Mouse (Mus musculus) bone marrow, adult 2 months (tissue): Measurements from ENCODE around the gene Rdh5. TPM values are rescaled to one million over a fixed set of nuclear protein-coding genes. Genes with fewer than 3 reads are reported as not detected.
A peak's percentile ranks its signal among the peaks of the same experiment; 100 is the strongest.

Experiments used
- H3K27ac ChIP-seq: fragments of 200-500 bp; 2 replicates; pipeline ENCODE4 v1.5.1; 2012; ENCODE audit warnings: low read depth, mild to moderate bottlenecking, control low read depth, inconsistent platforms, low read length; ENCODE audit not compliant: control insufficient read depth, poor library complexity, insufficient read depth
- H3K4me1 ChIP-seq: fragments of 200-500 bp; 2 replicates; pipeline ENCODE4 v1.6.1; 2011; ENCODE audit warnings: low read length; ENCODE audit not compliant: control insufficient read depth, insufficient read depth
- H3K4me3 ChIP-seq: fragments of 200-500 bp; replicated peaks from 2 replicates; pipeline ENCODE3; 2011; ENCODE audit warnings: mild to moderate bottlenecking, low read depth, low read length, control low read depth; ENCODE audit not compliant: control insufficient read depth
- CTCF ChIP-seq: fragments of 200-500 bp; IDR thresholded peaks from 2 replicates; pipeline ENCODE4 v1.5.1; 2011; ENCODE audit warnings: low read length, control low read depth; ENCODE audit not compliant: control insufficient read depth, insufficient read depth
- POLR2A ChIP-seq: fragments of 200-500 bp; IDR thresholded peaks from 2 replicates; pipeline ENCODE4 v1.6.1; 2011; ENCODE audit warnings: low read depth, mild to moderate bottlenecking, control low read depth, low read length, borderline replicate concordance; ENCODE audit not compliant: control insufficient read depth
- WGBS: fragments of 180-500 bp; shearing (Covaris S2); methylation state at CpG from one replicate; pipeline ENCODE4 v1.1.7; 2018; 5-methylcytosine and 5-hydroxymethylcytosine counted together
- polyA plus RNA-seq: library from polyadenylated mRNA; stranded (reverse); fragments of >200 nt; gene quantifications from 2 replicates; pipeline ENCODE4 v1.2.4, GENCODE M21; 2011; ENCODE audit warnings: low replicate concordance; ENCODE audit not compliant: missing spikeins, insufficient read depth, insufficient read length

The Rdh5 gene
- polyA plus RNA-seq, result 2.6 and 6.2 TPM in 2 replicates

GRCm38 (mm10) chr10:128922822-128923012 lies at the start of gene Rdh5:
TSS of gene Rdh5 (minus strand) at chr10:128922888.
- WGBS, result 25% methylated on average over 1 of the region's 1 CpGs
- TF ChIP-seq POLR2A, result no peak
- TF ChIP-seq CTCF, result no peak
- peak within 1 kb of the TSS; percentile 90 for H3K4me3 ChIP-seq
- peak within 1 kb of the TSS; percentile 94 for H3K27ac ChIP-seq
- H3K4me1 ChIP-seq, result peaks cover 1% of the 10 kb centered on the region; the same call in 1 of the 2 replicates

GRCm38 (mm10) chr10:128970740-128971250 lies 48.1 kb upstream of the Rdh5 start:
- WGBS, result 46% methylated on average over 1 of the region's 1 CpGs

GRCm38 (mm10) chr10:128968341-128968749 lies 45.7 kb upstream of the Rdh5 start:
- H3K27ac ChIP-seq, result no peak overlapping the region
- 64% methylated on average over 1 of the region's 1 CpGs for WGBS
- no peak overlapping the region for H3K4me3 ChIP-seq
- no peaks in the 10 kb centered on the region for H3K4me1 ChIP-seq
- TF ChIP-seq POLR2A, result no peak

More at GRCm38 (mm10) chr10:128970740-128971250, 48.1 kb upstream of the Rdh5 start:
- no peak for TF ChIP-seq POLR2A
- no peak for TF ChIP-seq CTCF
- H3K4me1 ChIP-seq, result no peaks in the 10 kb centered on the region
- no peak overlapping the region for H3K4me3 ChIP-seq
- no peak overlapping the region for H3K27ac ChIP-seq

GRCm38 (mm10) chr10:128965871-128966270 lies 43.2 kb upstream of the Rdh5 start:
- Histone ChIP-seq H3K27ac (no peak overlapping the region), H3K4me1 (no peaks in the 10 kb centered on the region), H3K4me3 (no peak overlapping the region)
- TF ChIP-seq CTCF (no peak), POLR2A (no peak)
- 32% methylated on average over 6 of the region's 6 CpGs for WGBS

DNA sequence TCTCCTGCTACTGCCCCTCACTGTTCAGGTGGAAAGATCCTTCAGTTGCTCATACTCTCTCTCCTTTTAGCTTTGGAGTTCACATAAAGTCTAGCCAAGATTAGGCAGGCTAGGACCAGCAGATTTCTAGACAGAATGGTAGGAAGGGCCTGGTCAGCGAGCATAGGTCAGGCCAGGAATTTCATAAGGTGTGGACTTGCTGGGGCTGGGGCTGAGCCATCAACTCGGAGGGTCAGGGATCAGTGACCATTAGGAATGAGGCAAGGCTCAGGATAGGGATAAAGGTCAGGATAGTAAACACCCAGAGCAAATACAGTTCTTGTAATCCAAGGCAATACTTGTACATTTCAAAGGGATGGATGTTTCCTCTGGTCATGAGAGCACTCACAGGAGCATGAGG lies 42.3 kb upstream of the Rdh5 start:
- WGBS, result 83% methylated on average over 2 of the region's 2 CpGs
- Histone ChIP-seq H3K4me1 (no peaks in the 10 kb centered on the region), H3K27ac (no peak overlapping the region), H3K4me3 (no peak overlapping the region)
- TF ChIP-seq POLR2A (no peak), CTCF (no peak)

- Histone ChIP-seq H3K4me3 (no peak within 1 kb of the TSS), H3K4me1 (no peaks in the 10 kb centered on the region), H3K27ac (no peak within 1 kb of the TSS)
- WGBS, result 31% methylated on average over 12 of the region's 12 CpGs
- no peak for TF ChIP-seq CTCF
- no peak for TF ChIP-seq POLR2A
Observed at GRCm38 (mm10) chr10:128960590-128961584, 38.2 kb upstream of the Rdh5 start, which contains the start of gene Mettl7b. TSS of gene Mettl7b (minus strand) at chr10:128960988.

GRCm38 (mm10) chr10:128960142-128960541 lies 37.5 kb upstream of the Rdh5 start:
- WGBS, result 79% methylated on average over 4 of the region's 4 CpGs
- Histone ChIP-seq H3K4me3 (no peak overlapping the region), H3K27ac (no peak overlapping the region), H3K4me1 (no peaks in the 10 kb centered on the region)
- TF ChIP-seq POLR2A (no peak), CTCF (no peak)

DNA sequence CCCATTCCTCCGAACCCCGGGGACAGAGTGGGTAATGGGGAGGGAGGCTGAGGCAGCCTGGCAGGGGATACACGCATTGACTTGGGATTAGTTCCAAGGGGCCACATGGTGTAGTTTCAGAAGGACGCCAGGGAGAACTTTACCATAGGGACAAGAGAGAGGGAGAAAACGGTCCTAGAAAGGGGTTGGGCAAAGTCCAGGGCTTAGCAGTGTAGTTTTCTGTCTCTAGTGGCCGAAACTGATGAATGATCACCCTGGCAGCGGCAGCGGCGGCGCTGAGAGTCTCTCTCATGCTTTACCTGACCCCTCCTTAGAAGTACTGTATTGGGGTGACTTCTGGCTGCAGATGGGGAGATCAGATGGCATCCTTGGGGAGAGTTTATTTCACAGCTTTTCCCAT lies 35.7 kb upstream of the Rdh5 start:
- 82% methylated on average over 10 of the region's 10 CpGs for WGBS
- no peaks in the 10 kb centered on the region for H3K4me1 ChIP-seq
- H3K27ac ChIP-seq, result no peak overlapping the region
- TF ChIP-seq POLR2A (no peak), CTCF (no peak)
- H3K4me3 ChIP-seq, result no peak overlapping the region
